Mouse (Mus musculus): ENCODE results near the gene Dgkd. TPM values are rescaled to one million over a fixed set of nuclear protein-coding genes. Genes with fewer than 3 reads are reported as not detected.
A peak's percentile ranks its signal among the peaks of the same experiment; 100 is the strongest.

The Dgkd gene
- polyA plus RNA-seq, 1 experiment = 53.3 TPM

- no peak overlapping the region for H3K27ac ChIP-seq (ENCODE audit: insufficient read depth, low read length)
- no peaks in the 10 kb centered on the region; the same call in 1 of the 2 replicates for H3K4me1 ChIP-seq (ENCODE audit: control insufficient read depth, insufficient read depth, low read length)
- H3K4me3 ChIP-seq (ENCODE audit: insufficient read depth, low read length) = no peak overlapping the region
- TF ChIP-seq CTCF (IDR thresholded peaks at IDR 0.05; ENCODE audit: extremely low read depth, insufficient read depth, low read length) (no peak), POLR2A (IDR thresholded peaks at IDR 0.05; ENCODE audit: extremely low read depth, insufficient read depth, low read length) (no peak)
These were observed 40.3 kb downstream of the Dgkd start for GRCm38 (mm10) chr1:87893414-87893813.

- TF ChIP-seq POLR2A (IDR thresholded peaks at IDR 0.05; ENCODE audit: extremely low read depth, insufficient read depth, low read length) = no peak
- TF ChIP-seq CTCF (IDR thresholded peaks at IDR 0.05; ENCODE audit: extremely low read depth, insufficient read depth, low read length) = no peak
- no peak overlapping the region for H3K27ac ChIP-seq (ENCODE audit: insufficient read depth, low read length)
- H3K4me3 ChIP-seq (ENCODE audit: insufficient read depth, low read length) = no peak overlapping the region
- H3K4me1 ChIP-seq (ENCODE audit: control insufficient read depth, insufficient read depth, low read length) = no peaks in the 10 kb centered on the region; the same call in 1 of the 2 replicates
These were observed 43.8 kb downstream of the Dgkd start for GRCm38 (mm10) chr1:87896921-87897320.

GRCm38 (mm10) chr1:87899701-87900100 lies 46.6 kb downstream of the Dgkd start:
- no peak for TF ChIP-seq CTCF (IDR thresholded peaks at IDR 0.05; ENCODE audit: extremely low read depth, insufficient read depth, low read length)
- TF ChIP-seq POLR2A (IDR thresholded peaks at IDR 0.05; ENCODE audit: extremely low read depth, insufficient read depth, low read length) = no peak
- H3K4me1 ChIP-seq (ENCODE audit: control insufficient read depth, insufficient read depth, low read length) = no peaks in the 10 kb centered on the region; the same call in 1 of the 2 replicates

DNA sequence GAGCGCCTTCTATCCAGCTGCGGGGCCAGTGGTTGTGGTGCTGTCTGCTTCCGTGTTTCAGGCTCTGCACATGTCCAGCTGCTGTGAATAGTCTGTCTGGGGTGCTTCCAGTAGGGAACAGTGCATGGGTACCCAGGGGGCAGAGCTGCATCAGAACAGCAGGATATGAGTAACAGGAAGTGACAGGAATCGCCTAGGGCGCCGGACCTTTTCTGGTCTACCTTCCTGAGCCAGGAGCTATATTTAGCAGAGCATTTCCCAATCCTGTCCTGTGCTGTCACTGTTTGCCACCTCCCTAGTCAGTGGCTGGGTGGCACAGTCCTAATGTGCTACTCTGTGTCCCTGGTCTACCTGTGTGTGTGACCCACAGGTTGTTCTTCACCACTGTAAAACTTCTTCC lies 47.9 kb downstream of the Dgkd start:
- no peak for TF ChIP-seq CTCF (IDR thresholded peaks at IDR 0.05; ENCODE audit: extremely low read depth, insufficient read depth, low read length)
- no peak for TF ChIP-seq POLR2A (IDR thresholded peaks at IDR 0.05; ENCODE audit: extremely low read depth, insufficient read depth, low read length)
- Histone ChIP-seq H3K4me1 (ENCODE audit: control insufficient read depth, insufficient read depth, low read length) (no peaks in the 10 kb centered on the region; the same call in 1 of the 2 replicates), H3K4me3 (ENCODE audit: insufficient read depth, low read length) (no peak overlapping the region), H3K27ac (ENCODE audit: insufficient read depth, low read length) (no peak overlapping the region)

More at GRCm38 (mm10) chr1:87899701-87900100, 46.6 kb downstream of the Dgkd start:
- Histone ChIP-seq H3K4me3 (ENCODE audit: insufficient read depth, low read length) (no peak overlapping the region), H3K27ac (ENCODE audit: insufficient read depth, low read length) (no peak overlapping the region)

DNA sequence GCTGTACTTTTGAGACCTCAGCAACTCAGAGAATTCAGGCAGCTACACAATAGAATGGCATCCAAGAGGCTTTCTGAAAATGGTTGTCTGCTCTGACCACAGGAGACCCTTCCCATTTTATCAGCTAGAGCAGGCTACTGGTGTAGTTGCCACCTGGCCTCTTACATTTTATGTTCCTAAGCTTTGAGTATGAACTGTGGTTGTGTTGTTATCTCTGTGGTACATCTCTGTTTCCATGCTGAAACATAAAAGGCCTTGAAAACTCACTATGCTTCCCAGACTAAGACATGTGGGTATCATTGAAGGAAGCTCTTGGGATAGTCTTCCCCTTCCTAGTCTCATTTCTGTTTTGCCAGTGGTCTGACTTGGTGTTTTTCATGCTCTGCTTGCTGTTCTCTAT lies 49.1 kb downstream of the Dgkd start:
- no peaks in the 10 kb centered on the region; the same call in 1 of the 2 replicates for H3K4me1 ChIP-seq (ENCODE audit: control insufficient read depth, insufficient read depth, low read length)
- TF ChIP-seq CTCF (IDR thresholded peaks at IDR 0.05; ENCODE audit: extremely low read depth, insufficient read depth, low read length) (no peak), POLR2A (IDR thresholded peaks at IDR 0.05; ENCODE audit: extremely low read depth, insufficient read depth, low read length) (no peak)
- no peak overlapping the region for H3K4me3 ChIP-seq (ENCODE audit: insufficient read depth, low read length)
- no peak overlapping the region for H3K27ac ChIP-seq (ENCODE audit: insufficient read depth, low read length)

- no peak overlapping the region for H3K27ac ChIP-seq (ENCODE audit: insufficient read depth, low read length)
- TF ChIP-seq CTCF (IDR thresholded peaks at IDR 0.05; ENCODE audit: extremely low read depth, insufficient read depth, low read length) (peak; percentile 42), POLR2A (IDR thresholded peaks at IDR 0.05; ENCODE audit: extremely low read depth, insufficient read depth, low read length) (no peak)
- H3K4me3 ChIP-seq (ENCODE audit: insufficient read depth, low read length) = no peak overlapping the region
- no peaks in the 10 kb centered on the region; the same call in 1 of the 2 replicates for H3K4me1 ChIP-seq (ENCODE audit: control insufficient read depth, insufficient read depth, low read length)
These were observed 53.4 kb downstream of the Dgkd start for GRCm38 (mm10) chr1:87906361-87906956.

- Histone ChIP-seq H3K27ac (ENCODE audit: insufficient read depth, low read length) (no peak overlapping the region), H3K4me1 (ENCODE audit: control insufficient read depth, insufficient read depth, low read length) (peaks cover 3% of the 10 kb centered on the region), H3K4me3 (ENCODE audit: insufficient read depth, low read length) (no peak overlapping the region)
- no peak for TF ChIP-seq CTCF (IDR thresholded peaks at IDR 0.05; ENCODE audit: extremely low read depth, insufficient read depth, low read length)
These were observed 54.9 kb downstream of the Dgkd start for GRCm38 (mm10) chr1:87908006-87908405.

DNA sequence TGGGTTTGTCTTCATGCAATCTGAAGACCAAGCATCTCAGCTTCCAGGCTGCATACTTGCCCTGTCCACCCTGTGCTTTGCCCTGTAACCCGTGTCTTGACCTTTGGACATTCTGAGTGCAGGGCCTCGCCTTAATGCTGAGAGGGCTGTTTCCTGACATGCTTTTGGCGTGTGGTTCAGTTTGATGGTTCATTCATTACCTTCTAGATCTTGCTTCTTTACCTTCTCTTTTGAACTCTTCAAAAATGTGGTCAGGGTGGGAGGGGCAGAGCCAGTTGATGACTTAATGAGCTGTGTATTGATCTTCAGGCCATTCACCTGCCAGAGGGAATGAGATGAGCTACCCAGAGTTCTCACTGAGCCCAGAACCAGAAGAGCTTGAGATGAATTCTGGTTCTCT lies 55.6 kb downstream of the Dgkd start:
- no peak overlapping the region for H3K27ac ChIP-seq (ENCODE audit: insufficient read depth, low read length)
- H3K4me1 ChIP-seq (ENCODE audit: control insufficient read depth, insufficient read depth, low read length) = peaks cover 5% of the 10 kb centered on the region
- H3K4me3 ChIP-seq (ENCODE audit: insufficient read depth, low read length) = no peak overlapping the region
- no peak for TF ChIP-seq CTCF (IDR thresholded peaks at IDR 0.05; ENCODE audit: extremely low read depth, insufficient read depth, low read length)
- TF ChIP-seq POLR2A (IDR thresholded peaks at IDR 0.05; ENCODE audit: extremely low read depth, insufficient read depth, low read length) = no peak

GRCm38 (mm10) chr1:87909565-87909964 lies 56.5 kb downstream of the Dgkd start:
- Histone ChIP-seq H3K4me3 (ENCODE audit: insufficient read depth, low read length) (no peak overlapping the region), H3K4me1 (ENCODE audit: control insufficient read depth, insufficient read depth, low read length) (peaks cover 5% of the 10 kb centered on the region), H3K27ac (ENCODE audit: insufficient read depth, low read length) (no peak overlapping the region)
- TF ChIP-seq POLR2A (IDR thresholded peaks at IDR 0.05; ENCODE audit: extremely low read depth, insufficient read depth, low read length) = no peak
- no peak for TF ChIP-seq CTCF (IDR thresholded peaks at IDR 0.05; ENCODE audit: extremely low read depth, insufficient read depth, low read length)

DNA sequence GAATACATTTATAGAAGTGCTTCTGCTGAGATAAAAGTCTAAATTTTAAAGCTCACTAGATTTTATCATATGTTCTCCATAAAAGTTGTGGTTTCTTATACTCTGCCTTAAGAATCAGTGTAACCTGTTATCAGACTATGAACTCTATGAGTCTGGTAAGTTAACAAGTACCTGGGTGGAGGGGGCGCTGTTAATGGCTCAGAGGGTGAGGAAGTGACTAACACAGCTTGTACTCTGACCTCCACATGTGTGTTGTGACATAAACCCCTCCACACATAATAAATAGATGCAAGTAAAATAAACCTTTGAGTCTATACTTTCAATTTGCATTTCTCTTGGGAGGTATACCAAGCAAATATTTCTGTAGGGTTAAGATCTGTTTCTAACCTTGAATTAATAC lies 57.3 kb downstream of the Dgkd start:
- Histone ChIP-seq H3K4me3 (ENCODE audit: insufficient read depth, low read length) (no peak overlapping the region), H3K27ac (ENCODE audit: insufficient read depth, low read length) (no peak overlapping the region), H3K4me1 (ENCODE audit: control insufficient read depth, insufficient read depth, low read length) (peaks cover 5% of the 10 kb centered on the region)
- TF ChIP-seq POLR2A (IDR thresholded peaks at IDR 0.05; ENCODE audit: extremely low read depth, insufficient read depth, low read length) (no peak), CTCF (IDR thresholded peaks at IDR 0.05; ENCODE audit: extremely low read depth, insufficient read depth, low read length) (no peak)
